Mouse (Mus musculus): ENCODE measurements around the gene Gtf3c4. TPM values are rescaled to one million over a fixed set of nuclear protein-coding genes. Genes with fewer than 3 reads are reported as not detected.
A peak's percentile ranks its signal among the peaks of the same experiment; 100 is the strongest.

Gene Gtf3c4
- polyA plus RNA-seq, 1 experiment from 2014 or later = 19.9 TPM

DNA sequence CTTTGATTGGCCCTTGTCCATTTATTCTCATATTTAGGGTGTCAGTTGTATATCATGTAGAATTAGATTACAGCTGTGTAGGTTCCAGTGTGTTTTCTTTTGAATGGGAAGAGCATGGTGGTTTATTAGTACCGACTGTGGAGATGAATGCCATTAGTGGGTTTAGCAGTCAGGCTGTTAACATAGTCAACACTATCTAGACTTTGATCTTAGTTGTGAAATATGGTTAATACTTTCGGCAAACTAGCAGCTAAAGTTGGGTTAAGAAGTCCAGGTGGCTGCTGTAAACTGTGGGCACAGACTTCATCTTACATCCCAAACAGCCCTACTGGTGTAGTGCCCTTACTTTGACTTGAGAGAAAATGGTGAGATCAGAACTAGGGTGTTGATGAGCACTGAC, 8.7 kb upstream of the Gtf3c4 start:
- Histone ChIP-seq H3K4me2 (no peak overlapping the region), H3K9me3 (no peaks in the 10 kb centered on the region), H3K36me3 (peaks cover 48% of the 10 kb centered on the region), H3K4me3 (no peak overlapping the region), H3K27ac (replicated peaks) (no peak overlapping the region), H3K4me1 (replicated peaks) (peaks cover 3% of the 10 kb centered on the region; the same call in 1 of the 2 replicates), H3K27me3 (no peaks in the 10 kb centered on the region), H3K9ac (no peak overlapping the region)
- WGBS = 97% methylated on average over 2 of the region's 2 CpGs
- ATAC-seq (ENCODE audit: low FRiP score, low read depth) = no peak

DNA sequence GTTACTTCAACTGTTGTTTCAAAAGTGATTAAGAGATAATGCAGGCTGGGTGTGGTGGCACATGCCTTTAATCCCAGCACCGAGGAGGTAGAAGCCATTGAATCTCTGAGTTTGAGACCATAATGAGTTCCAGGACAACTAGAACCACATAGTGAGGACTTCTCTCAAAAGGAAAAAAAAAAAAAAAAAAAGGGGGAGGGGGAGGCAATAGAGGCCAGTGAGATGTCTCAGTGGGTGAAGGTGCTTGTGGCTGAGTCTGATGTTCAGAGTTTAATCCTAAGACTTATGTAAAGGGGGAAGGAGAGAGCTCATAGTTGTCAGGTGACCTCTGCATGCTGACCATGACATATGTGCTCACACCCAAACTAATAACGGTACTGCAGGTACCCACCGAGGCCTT, 1.9 kb upstream of the Gtf3c4 start:
- Histone ChIP-seq H3K36me3 (peaks cover 15% of the 10 kb centered on the region), H3K4me2 (peak overlapping the region; percentile 85), H3K9me3 (no peaks in the 10 kb centered on the region), H3K4me3 (peak overlapping the region; percentile 87), H3K27me3 (no peaks in the 10 kb centered on the region), H3K27ac (replicated peaks) (no peak overlapping the region), H3K4me1 (replicated peaks) (peaks cover 49% of the 10 kb centered on the region), H3K9ac (0 out of 2 replicates have a peak overlapping the region, but pooled peaks have one; percentile 94)
- no peak for ATAC-seq (ENCODE audit: low FRiP score, low read depth)
- WGBS = 80% methylated on average over 3 of the region's 3 CpGs

DNA sequence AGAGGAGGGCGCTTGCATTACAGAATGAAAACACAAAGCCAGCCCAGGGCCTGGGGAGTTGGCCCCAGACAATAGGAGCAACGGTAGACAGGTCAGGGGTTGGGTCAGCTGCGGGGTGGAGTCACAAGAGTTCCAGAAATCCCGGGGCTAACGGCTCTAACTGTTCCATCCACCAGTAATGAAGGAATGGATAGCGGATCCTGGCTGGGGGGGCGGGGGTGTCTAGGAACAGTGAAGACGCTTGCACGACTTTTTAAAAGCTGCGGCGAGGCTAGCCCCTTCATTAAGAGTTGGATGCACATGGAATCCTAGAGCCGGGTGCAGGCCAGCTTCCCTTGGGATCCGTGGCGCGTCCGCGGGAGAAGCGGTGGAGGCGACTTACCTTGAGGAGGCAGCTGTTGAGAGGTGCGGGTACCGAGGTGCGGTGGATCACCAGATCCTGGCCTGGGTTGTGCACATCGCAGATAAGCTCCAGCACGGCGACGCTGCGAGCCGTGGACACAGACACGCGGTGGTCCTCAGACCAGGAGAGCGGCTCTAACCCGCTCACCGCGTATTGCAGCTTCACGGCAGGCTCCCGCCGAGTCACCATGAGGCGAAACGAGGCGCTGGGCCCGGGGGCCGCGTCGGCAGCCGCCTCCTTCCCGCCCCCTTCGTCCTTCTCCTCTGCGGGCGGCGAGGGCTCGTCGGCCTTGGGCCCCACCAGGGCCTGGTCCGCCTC, 499 bp downstream of the Gtf3c4 start:
- H3K4me1 ChIP-seq (replicated peaks) = peaks cover 61% of the 10 kb centered on the region
- no peaks in the 10 kb centered on the region for H3K9me3 ChIP-seq
- 0% methylated on average over 53 of the region's 53 CpGs for WGBS
- no peak; the same call in 1 of the 2 replicates for ATAC-seq (ENCODE audit: low FRiP score, low read depth)
- peak overlapping the region; percentile 85 for H3K4me2 ChIP-seq
- H3K9ac ChIP-seq = peak overlapping the region; percentile 94
- H3K27me3 ChIP-seq = no peaks in the 10 kb centered on the region
- H3K4me3 ChIP-seq = peak overlapping the region; percentile 87
- H3K36me3 ChIP-seq = peaks cover 5% of the 10 kb centered on the region
- H3K27ac ChIP-seq (replicated peaks) = peak overlapping the region; percentile 91

DNA sequence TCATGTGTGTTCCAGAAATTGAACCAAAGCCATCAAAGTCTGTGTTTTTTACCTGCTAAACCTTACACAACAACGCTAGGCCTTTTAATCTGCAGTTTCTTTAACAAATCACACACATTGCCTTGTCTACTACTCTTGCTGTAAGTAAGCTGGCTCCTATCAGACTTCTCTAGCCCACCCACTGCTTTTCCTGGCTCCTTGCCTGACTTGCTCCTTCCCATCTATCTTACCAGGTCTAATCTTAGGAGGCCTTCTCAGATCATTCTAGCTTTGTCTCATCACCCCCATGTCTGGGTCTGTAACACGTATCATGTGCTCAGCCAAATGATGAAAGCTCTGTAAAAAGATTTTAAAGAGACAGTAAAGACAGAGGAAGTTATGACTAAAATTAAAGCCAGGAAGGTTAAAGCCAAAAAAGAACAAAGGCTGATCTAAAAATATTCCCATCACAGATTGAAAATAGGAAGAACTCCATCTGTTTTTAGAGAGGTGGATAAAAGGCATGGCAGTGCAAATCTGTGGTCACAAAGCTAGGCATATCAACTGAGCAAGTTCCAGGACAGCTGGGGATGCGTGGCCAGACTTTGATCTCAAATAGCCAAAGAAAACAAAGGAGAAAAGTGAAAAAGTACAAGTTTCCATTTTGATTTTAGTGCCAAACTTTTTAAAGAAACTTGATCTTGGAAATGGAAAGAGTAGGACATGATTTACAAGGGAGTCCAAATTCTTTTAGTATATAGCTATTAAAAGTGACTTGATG, 3.8 kb downstream of the Gtf3c4 start:
- 72% methylated on average over 3 of the region's 3 CpGs for WGBS
- no peak overlapping the region for H3K4me2 ChIP-seq
- peaks cover 40% of the 10 kb centered on the region for H3K4me1 ChIP-seq (replicated peaks)
- H3K9ac ChIP-seq = no peak overlapping the region
- no peak for ATAC-seq (ENCODE audit: low FRiP score, low read depth)
- H3K27me3 ChIP-seq = no peaks in the 10 kb centered on the region
- peaks cover 33% of the 10 kb centered on the region for H3K36me3 ChIP-seq
- no peak overlapping the region for H3K27ac ChIP-seq (replicated peaks)
- no peak overlapping the region for H3K4me3 ChIP-seq
- H3K9me3 ChIP-seq = no peaks in the 10 kb centered on the region

DNA sequence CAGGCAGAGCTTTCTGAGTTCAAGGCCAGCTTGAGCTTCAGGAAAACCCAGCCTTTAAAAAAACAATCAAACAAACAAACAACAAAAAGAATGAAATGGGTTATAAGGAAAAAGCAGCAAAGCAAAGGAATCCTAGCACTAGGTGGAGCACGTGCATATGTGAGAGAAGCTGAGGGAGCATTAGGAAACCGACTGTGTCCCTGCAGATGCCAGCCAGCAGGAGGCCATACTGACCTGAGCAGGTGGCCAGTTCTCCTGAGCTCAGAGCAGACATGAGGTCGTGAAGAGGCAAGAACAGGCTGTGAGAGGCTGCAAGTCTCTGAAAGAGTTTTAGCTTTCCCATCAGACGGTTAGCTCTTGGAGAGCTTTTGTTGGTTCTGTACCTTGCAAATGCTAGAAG, 10.9 kb downstream of the Gtf3c4 start:
- Histone ChIP-seq H3K27me3 (no peaks in the 10 kb centered on the region), H3K4me2 (no peak overlapping the region), H3K4me1 (replicated peaks) (no peaks in the 10 kb centered on the region), H3K4me3 (no peak overlapping the region), H3K9me3 (no peaks in the 10 kb centered on the region), H3K27ac (replicated peaks) (no peak overlapping the region), H3K36me3 (peaks cover 90% of the 10 kb centered on the region), H3K9ac (no peak overlapping the region)
- ATAC-seq (ENCODE audit: low FRiP score, low read depth) = no peak
- WGBS = 45% methylated on average over 4 of the region's 4 CpGs

DNA sequence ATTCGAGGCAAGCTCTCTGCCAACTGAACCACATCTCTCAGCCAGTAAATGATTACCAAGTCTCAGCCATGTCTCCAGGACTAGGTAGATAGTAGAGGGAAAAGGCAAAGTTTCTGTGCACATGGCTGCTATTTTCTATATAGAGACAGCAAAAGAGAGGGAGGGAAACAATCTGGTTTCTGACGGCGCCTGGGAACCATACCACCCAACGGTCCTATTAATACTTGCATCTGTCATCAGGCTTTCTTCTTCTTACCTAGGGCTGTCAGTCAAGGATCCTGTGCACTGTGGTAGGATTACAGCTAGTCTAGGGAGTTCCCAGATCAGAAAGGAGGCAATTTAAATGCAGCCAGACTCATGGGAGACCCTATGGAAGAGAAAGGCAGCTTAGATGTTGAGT, 21.3 kb downstream of the Gtf3c4 start:
- H3K27ac ChIP-seq (replicated peaks) = no peak overlapping the region
- H3K27me3 ChIP-seq = no peaks in the 10 kb centered on the region
- no peaks in the 10 kb centered on the region for H3K9me3 ChIP-seq
- no peak for ATAC-seq (ENCODE audit: low FRiP score, low read depth)
- H3K4me2 ChIP-seq = no peak overlapping the region
- WGBS = 84% methylated on average over 4 of the region's 4 CpGs
- no peaks in the 10 kb centered on the region for H3K4me1 ChIP-seq (replicated peaks)
- H3K9ac ChIP-seq = no peak overlapping the region
- H3K4me3 ChIP-seq = no peak overlapping the region
- H3K36me3 ChIP-seq = peaks cover 10% of the 10 kb centered on the region; the same call in 1 of the 2 replicates

DNA sequence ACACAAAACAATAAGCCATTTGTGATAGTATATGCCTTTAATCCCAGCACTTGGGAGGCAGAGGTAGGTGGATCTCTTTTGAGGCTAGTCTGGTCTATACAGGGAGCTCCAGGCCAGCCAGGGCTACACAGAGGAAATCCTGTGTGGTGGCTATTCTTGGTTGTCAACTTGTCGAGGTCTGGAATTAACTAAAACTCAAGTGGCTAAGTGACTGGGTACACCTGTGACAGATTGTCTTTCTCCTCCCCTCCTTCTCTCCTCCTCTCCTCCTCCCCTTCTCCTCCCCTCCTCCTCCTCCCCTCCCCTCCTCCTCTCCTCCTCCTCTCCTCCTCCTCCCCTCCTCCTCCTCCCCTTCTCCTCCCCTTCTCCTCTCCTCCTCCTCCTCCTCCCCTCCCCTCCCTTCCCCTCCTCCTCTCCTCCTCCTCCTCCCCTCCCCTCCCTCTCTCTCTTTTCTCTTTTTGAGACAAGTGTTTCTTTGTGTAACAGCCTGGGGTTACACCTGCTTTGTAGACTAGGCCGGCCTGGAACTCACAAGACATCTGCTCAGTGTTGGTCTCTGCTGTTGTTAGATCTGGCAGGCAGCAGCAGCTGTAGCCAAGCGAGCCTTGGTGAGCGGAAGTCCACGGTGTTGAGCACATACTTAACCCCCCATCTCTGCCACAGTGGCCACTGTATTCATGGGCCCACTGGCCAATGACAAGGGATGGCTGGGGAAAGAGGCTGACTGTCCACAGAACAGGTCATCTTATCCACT, 29.7 kb downstream of the Gtf3c4 start:
- WGBS = 49% methylated on average over 5 of the region's 5 CpGs
- ATAC-seq (ENCODE audit: low FRiP score, low read depth) = no peak
- H3K9me3 ChIP-seq = no peaks in the 10 kb centered on the region
- no peak overlapping the region for H3K27ac ChIP-seq (replicated peaks)
- H3K4me2 ChIP-seq = no peak overlapping the region
- H3K36me3 ChIP-seq = no peaks in the 10 kb centered on the region
- no peaks in the 10 kb centered on the region for H3K4me1 ChIP-seq (replicated peaks)
- no peak overlapping the region for H3K4me3 ChIP-seq
- H3K27me3 ChIP-seq = no peaks in the 10 kb centered on the region
- no peak overlapping the region for H3K9ac ChIP-seq

DNA sequence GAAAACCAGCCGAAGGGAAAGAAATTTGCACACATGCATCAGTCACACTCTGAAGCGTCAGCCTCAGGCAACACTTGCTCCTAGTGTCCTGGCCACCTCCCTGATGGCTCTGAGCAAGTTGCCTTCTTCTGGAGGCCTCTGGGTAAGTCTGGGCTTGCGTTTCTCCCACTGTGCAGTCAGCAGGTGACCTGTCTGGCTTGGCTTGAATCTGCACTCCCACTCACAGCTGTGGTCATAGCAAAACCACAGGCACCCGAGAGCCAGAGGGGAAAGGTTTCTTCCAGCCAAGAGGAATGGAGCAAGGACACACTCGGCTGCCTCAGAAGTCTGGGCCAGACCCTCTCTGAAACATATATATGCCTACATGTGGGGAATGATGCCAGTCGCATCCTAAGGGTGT, 31.3 kb downstream of the Gtf3c4 start:
- no peaks in the 10 kb centered on the region for H3K4me1 ChIP-seq (replicated peaks)
- H3K9me3 ChIP-seq = no peaks in the 10 kb centered on the region
- H3K36me3 ChIP-seq = no peaks in the 10 kb centered on the region
- H3K4me3 ChIP-seq = no peak overlapping the region
- no peak overlapping the region for H3K27ac ChIP-seq (replicated peaks)
- no peak overlapping the region for H3K9ac ChIP-seq
- no peak overlapping the region for H3K4me2 ChIP-seq
- ATAC-seq (ENCODE audit: low FRiP score, low read depth) = no peak
- WGBS = 80% methylated on average over 6 of the region's 6 CpGs
- no peaks in the 10 kb centered on the region for H3K27me3 ChIP-seq

DNA sequence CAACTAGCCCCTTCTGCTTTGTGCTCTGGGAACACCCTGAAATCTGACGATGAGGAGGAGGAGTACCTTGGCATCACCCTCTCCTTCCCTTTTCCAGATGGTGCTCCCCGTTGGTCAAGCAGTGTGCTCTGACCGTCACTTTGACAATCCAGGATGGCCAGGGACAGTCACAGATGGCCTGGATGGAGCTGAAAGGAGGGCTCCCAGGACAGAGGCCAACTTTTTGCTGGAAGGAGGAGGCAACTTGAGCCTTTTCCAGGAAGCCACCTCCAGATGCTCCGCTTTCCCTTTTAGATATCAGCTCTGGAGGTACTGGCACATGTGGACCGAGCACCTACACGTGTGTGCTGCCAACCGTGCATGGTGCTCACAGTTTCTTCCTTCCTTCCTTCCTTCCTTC, 36.8 kb downstream of the Gtf3c4 start:
- 90% methylated on average over 7 of the region's 7 CpGs for WGBS
- Histone ChIP-seq H3K36me3 (no peaks in the 10 kb centered on the region), H3K9me3 (no peaks in the 10 kb centered on the region), H3K27ac (replicated peaks) (no peak overlapping the region), H3K9ac (no peak overlapping the region), H3K4me2 (no peak overlapping the region), H3K4me1 (replicated peaks) (peaks cover 5% of the 10 kb centered on the region; the same call in 1 of the 2 replicates), H3K27me3 (no peaks in the 10 kb centered on the region), H3K4me3 (no peak overlapping the region)
- ATAC-seq (ENCODE audit: low FRiP score, low read depth) = no peak

DNA sequence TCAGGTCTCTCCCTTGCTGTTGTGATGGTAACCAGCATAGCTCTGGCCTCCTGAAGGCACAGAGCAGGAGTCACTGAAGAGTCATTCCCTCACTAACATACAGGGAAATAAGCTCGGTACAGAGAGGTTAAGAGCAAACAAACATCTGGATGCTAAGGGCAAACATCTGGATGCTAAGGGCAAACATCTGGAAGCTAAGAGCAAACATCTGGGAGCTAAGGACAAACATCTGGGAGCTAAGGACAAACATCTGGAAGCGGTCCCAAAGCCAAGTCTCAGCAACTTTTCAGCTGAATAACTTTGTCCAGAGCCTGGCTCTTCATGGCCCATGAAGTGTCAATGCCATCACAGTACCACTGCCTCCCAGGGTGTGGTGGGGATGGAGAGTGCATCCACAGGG, 40.6 kb downstream of the Gtf3c4 start:
- Histone ChIP-seq H3K4me3 (no peak overlapping the region), H3K9me3 (no peaks in the 10 kb centered on the region), H3K36me3 (no peaks in the 10 kb centered on the region), H3K4me1 (replicated peaks) (peaks cover 23% of the 10 kb centered on the region), H3K27me3 (no peaks in the 10 kb centered on the region), H3K27ac (replicated peaks) (no peak overlapping the region), H3K9ac (no peak overlapping the region), H3K4me2 (no peak overlapping the region)
- WGBS = 84% methylated on average over 2 of the region's 2 CpGs
- no peak for ATAC-seq (ENCODE audit: low FRiP score, low read depth)

DNA sequence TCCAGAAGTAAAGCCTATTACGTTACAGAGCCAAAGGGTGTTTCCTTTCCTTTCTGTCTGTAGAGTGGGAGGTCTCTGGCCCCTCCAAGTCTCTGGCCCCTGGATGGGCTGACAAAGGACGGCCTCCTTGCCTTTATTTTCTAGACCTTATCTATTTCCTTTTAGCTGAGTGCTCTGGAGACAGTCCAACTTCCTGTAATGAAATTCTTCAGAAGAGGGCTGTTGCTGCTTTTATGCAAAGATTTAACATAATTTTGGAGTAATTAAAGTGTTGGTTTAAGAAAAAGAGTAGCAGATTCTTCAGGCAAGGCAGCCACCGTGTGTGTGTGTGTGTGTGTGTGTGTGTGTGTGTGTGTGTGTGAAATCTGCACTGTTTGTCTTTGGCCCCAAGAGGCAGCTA, 41.8 kb downstream of the Gtf3c4 start:
- Histone ChIP-seq H3K9me3 (no peaks in the 10 kb centered on the region), H3K4me3 (no peak overlapping the region), H3K27me3 (no peaks in the 10 kb centered on the region), H3K4me1 (replicated peaks) (peaks cover 23% of the 10 kb centered on the region), H3K36me3 (no peaks in the 10 kb centered on the region), H3K4me2 (no peak overlapping the region), H3K27ac (replicated peaks) (0 out of 2 replicates have a peak overlapping the region, but pooled peaks have one; percentile 26), H3K9ac (no peak overlapping the region)
- no peak for ATAC-seq (ENCODE audit: low FRiP score, low read depth)
- whole genome bisulfite sequencing = 33% methylated on average over 3 of the region's 3 CpGs
